Mouse (Mus musculus): ENCODE data around the gene Zswim4.
"Not testable (repeated sequence)": the region's sequence is repeated elsewhere in the genome, so short reads cannot be mapped to it uniquely, and the experiment has no call there.

Zswim4 gene

DNA sequence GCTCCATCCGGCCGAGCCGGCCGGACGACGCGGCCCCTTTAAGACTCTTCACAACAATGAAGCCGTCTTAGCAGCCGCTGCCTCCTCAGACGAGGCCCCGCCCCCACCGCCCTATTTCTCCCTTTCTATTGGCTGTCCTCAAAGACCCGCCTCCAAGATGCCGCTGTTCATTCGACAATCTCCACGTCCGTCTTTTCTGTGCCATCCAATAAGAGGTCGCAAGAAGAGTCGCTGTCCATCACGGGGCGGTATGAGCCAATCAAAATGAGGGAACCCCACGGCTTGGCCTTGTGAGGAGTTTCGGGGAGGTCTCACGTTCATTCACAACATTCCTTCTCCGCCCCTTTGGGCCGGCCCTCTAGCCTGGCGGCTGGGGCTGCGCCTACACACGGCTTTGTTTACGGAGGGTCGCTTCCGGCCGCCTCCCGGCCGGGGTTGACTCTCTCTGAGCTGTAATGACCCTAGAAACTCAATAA is at the start of gene Zswim4:
Gene Zswim4, minus strand, starts transcription at position 58 of the 476 bp plus-strand sequence.
- in situ Hi-C loops (cut with MboI, MseI): loop anchor here in 1 of 2 experiments (25.0 kb wide), 1 partner anchor 825 kb away; the partner anchor contains the start of genes Dhps, Fbxw9 and Gm5741

DNA sequence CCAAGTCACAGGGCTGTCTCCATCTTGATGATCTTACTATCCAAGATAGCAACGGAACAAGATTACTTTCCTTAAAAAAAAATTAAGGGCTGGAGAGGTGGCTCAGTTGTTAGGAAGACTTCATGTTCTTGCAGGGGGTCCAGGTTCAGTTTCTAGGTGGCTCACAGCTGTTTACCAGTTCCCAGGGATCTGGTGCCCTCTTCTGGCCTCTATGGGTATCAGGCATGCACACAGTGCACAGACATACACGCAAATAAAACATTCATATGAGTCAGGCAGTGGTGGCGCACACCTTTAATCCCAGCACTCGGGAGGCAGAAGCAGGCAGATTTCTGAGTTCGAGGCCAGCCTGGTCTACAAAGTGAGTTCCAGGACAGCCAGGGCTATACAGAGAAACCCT is 48.8 kb upstream of the Zswim4 start:
- in situ Hi-C loops (cut with MboI, MseI): not testable (repeated sequence)

DNA sequence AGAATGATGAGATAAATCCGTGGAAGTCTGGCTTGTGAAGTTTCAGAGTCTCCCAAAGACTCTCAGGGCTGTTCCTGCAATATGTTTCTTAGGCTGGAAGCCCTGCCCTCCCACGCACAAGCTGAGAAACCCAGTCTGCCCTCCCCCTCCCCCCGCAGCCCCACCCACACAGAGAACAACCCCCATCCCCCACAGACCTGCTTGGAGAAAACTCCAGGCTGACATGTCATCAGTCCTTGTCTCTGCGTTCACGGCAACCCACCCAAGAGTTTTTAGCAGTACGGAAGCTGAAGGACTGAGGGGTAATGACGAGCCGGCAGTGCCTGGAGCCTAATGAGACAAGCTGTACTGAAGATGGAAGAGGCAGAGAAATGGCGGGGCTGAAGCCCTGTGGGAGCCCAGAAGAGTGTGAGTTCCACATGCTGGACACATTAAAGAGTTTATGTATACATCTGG is 47.8 kb upstream of the Zswim4 start:
- in situ Hi-C loops (cut with MboI, MseI): no loop called here

DNA sequence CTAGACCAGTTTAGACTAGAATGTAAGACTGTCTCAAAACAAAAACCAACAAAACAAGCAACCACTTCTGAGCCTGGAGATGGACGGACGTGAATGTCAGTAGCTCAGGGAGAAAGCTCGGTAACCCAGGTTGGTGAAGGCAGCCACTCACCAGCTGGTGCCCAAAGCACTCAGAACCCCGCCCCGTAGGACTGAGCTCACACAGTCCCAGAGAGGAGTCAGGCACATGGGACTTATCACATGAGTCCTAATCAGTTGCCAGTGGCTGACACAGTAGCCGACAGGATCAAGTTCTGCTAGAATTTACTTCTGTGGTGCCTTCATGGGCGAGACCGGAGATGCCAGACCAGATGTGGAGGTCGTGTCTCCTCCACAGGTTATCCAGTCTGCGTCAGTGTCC is 43.9 kb upstream of the Zswim4 start:
- in situ Hi-C loops (cut with MboI, MseI): no loop called here

DNA sequence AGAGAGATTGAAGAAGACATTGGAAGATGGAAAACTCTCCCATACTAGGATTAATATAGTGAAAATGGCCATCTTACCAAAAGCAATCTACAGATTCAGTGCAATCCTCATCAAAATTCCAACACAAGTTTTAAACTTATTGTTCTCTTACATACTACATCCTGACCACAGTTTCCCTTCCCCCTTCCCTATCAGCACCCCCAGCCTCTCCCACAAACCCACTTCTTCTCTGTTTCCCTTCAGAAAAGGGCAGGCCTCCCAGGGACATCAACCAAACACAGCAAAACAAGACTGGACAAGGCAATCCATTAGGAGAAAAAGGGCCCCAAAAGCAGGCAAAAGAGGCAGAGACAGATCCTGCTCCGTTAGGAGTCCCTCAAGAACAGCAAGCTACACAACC is 39.6 kb upstream of the Zswim4 start:
- in situ Hi-C loops (cut with MboI, MseI): no loop called here

DNA sequence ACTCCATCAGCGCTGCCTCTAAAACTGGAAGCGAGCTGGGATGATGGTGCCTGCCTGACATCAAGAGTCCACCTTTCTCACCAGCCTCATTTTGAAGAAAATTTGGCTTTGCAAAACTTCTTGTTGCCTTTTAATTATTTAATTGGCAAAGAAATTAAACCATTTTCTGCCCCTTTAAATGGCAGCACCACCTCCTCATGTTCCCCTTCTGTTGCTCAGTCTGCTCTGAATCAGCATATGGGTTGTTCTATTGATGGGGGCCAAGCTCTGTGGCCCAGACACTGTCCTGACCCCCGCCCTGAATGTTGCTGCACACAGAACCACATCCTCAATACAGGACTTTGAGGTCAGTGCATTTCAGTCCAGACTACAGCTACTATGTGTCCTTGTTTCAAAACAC is 37.1 kb upstream of the Zswim4 start:
- in situ Hi-C loops (cut with MboI, MseI): no loop called here

DNA sequence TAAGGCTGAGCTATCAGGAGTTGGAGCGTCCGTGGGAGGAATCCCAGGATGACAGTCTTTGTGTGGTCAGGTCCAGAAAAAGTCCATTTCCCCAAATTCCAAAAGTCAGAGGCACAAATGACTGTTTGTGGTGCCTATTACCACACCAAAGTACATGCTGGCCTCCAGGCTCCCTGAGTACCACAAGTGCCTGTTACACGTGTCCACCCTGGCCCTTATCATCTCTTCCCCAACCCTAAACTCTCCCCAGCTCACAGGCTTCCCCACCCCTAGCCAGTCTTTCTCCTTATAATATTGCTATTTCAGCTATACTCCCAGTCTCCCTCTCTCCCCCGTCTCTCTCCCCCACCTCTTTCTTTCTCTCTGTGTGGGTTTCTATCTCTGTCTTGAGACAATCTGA is 35.4 kb upstream of the Zswim4 start:
- in situ Hi-C loops (cut with MboI, MseI): no loop called here

DNA sequence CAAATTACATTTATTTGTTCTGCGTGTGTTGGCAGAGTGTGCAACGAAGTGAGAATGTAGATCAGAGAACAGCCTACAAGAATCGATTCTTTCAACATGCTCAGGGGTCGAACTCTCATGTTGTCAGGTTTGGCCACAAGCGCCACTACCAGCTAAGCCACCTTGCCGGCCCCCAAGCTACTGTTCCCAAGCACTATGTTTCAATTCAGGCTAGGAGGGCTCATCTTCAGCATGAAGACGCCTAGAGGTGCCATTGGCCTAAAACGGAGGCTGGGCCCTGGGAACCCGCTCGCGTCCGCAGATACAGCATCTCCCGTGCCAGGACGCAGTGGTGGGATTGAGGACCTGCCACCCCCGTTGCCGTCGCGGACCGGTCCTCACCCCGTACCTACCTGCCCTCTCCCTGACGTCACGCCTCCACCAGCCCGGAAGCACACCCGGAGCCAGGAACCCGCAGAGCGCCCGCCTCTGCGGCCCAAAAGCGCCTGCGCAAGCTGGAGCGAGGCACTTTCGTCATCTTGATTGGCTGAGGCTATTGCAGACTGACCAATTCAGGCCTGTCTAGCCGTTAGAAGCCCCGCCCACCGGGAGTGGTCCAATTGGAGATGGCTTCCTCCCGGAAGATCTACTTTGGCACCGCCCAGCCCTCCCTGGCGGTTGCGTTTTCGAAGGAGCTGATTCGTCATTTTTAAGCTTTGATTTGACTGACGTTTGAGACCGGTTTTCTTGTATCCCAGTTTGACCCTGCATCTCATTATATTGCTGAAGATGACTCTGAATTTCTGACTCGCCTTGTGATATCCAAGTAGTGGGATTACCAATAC is 33.3 kb upstream of the Zswim4 start, which contains the start of gene Ccdc130:
Gene Ccdc130, minus strand, starts transcription at position 431 of the 824 bp plus-strand sequence.
- in situ Hi-C loops (cut with MboI, MseI): no loop called here

DNA sequence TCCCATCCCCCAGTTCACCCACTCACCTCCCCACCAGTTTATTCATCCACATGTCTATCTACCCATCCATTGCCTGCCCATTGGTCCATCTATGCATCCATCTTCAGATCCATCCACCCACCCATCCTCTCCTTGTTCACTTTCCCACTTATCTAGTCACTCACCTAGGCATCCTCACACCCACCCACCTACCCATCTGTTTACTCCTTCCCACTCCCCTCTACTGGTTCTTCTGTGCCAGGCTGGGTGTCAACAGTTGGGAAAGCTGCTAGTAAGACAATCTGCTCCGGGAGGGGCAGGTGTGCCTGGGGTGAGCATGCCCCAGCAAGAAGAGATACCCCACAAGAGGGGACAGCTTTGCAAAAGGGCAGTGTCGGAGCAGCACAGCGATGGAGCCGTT is 24.2 kb upstream of the Zswim4 start:
- in situ Hi-C loops (cut with MboI, MseI): no loop called here

DNA sequence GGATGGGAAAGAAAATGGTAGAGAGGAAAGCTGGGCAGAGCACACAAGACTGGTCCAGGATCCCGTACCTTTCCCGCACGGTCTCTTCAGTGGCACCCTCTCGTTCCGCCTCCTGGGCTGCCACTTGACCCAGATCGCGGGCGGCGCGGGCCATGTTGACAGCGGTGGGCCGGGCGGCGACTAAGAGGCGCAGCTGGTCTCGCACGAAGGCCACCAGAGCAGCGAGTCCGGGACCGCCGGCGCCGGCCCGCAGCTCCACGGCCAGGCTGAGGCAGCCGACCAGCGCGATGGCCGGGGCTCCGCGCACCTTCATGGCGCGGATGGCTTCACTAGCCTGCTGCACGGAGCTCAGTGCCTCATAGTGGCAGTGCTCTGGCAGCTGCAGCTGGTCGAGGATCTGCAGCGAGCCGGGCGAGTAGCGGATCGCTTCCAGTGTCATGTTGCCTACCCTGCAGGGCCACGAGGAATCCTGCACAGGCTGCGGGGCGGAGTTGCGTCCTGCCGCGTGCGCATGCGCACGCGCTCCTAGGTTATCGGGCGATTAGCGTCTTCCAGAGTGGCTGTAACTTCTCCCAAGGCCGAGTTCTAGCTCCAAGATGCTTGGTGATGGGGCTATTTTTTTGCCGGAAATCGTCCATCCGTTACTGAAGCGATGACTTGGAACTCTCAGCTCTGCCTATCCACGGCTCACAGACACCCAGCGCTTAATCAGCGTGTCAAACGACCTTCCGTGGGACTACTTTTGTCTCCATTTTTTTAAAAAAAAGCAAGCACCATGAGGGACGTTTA is 20.2 kb upstream of the Zswim4 start, which contains the start of gene Mri1:
Gene Mri1, minus strand, starts transcription at position 505 of the 789 bp plus-strand sequence.
- in situ Hi-C loops (cut with MboI, MseI): no loop called here

DNA sequence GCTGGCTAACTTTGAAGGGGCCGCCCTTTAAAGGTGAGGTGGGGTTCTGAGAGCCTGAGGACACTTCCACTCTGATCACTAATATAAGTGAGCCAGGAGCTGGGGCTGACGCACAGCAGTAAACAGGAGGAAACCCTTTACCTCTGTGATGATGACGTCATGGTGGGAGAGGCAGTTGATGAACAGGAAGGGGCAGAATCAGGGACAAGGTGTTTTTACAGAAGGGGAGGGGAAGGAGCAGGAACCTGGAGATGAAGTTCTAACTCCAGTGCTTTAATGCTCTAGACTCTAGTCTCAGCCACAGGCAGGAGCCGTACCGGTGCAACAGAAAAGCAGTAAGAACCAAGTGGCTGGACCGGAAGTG is 19.6 kb upstream of the Zswim4 start:
- in situ Hi-C loops (cut with MboI, MseI): no loop called here

DNA sequence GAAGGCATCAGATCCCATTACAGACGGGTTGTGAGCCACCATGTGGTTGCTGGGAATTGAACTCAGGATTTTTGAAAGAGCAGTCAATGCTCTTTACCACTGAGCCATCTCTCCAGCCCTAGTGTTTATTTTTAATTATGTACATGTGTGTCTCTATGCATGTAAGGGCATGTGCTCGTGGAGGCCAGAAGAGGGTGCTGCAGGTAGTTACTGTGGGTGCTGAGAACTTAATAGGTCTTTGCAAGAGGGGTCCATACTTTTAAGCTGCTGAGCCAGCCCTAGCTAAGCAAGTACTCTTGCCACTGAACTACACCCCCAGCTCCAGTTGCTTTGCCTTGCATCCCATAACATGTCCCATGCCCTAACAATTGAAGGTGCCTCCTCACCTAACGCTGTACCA is 19.0 kb upstream of the Zswim4 start:
- in situ Hi-C loops (cut with MboI, MseI): no loop called here

DNA sequence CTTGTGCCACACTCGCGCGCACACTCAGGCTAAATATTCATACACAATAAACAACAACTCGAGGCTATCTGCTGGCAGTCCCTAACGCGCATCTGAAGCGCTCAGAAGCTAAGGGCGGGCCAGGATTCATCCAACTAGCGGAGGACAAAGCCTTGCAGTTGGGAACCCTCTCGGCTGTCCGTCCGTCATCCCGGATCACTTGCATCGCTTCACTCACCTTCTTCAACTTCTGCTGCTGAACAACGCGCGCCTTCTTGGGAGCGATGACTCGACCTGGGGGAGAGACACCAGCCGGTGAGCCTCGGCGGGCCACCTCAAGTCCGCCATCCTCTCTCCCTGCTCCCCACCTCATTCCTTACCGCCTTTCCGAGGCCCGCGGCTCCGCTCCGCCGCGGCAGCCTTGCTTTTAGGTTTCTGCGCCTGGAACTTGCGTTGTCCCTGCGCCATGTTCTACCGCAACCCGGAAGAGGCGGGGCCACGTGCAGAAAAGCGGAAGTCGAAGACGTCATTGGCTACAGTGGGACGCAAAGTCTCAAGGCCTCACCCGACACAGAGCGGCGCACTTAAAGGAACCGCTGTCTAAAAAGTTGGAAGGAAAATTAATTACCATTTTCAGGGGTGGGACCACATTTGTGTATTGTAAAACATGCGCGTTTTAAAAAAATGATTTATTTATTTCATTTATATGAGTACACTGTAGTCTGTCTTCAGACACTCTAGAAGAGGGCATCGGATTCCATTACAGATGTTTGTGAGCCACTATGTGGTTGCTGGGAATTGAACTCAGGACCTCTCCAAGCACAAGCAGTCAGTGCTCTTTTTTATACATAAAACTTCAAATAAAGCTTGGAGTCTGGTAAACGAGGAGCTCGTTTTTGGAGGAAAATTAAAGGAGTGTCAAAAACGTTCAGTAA is 12.7 kb upstream of the Zswim4 start, which contains the start of gene D8Ertd738e:
Gene D8Ertd738e, minus strand, starts transcription at position 463 of the 914 bp plus-strand sequence.
- in situ Hi-C loops (cut with MboI, MseI): loop anchor here in 1 of 2 experiments (25.0 kb wide), 1 partner anchor 813 kb away; the partner anchor contains the start of genes Dhps, Fbxw9 and Gm5741

DNA sequence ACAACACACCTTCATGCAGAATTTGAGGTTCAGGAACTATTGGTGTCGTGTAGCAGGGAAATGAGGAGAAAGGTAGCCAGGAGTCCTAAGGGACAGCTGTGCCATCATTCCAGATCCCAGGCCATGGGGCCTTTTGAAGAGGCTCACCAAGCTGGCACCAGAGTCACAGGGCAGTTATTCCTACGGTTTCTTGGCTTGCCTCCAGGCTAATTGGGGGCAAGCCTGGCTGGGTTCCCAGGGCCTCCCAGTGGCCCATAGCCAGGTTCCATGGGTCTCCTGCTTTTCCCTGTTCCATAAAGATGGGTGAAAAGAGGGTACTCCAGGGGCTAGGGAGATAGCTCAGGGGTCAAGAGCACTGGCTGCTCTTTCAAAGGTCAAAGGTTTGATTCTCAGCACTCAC is 5.0 kb upstream of the Zswim4 start:
- in situ Hi-C loops (cut with MboI, MseI): loop anchor here in 1 of 2 experiments (25.0 kb wide), 1 partner anchor 820 kb away; the partner anchor contains the start of genes Dhps, Fbxw9 and Gm5741

DNA sequence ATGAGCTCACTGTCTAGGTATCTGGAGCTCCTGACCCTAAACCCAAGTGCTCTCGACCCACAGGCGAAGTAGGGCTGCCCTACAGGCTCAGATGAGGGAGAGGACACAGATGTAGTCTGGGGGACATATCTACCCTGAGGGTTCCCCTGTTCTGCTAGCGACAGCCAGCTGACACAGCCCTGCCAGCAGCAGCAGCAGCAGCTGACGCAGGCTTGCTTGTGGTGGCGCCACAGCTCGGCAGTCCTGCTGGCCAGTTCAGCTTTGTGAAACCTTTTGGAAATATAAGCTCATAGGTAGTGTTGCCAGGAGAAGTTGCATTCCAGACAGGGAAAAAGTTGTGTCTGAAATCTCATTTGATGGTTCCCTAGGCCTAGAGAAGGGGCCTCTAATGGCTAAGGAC is 4.3 kb upstream of the Zswim4 start:
- in situ Hi-C loops (cut with MboI, MseI): loop anchor here in 1 of 2 experiments (25.0 kb wide), 1 partner anchor 821 kb away; the partner anchor contains the start of genes Dhps, Fbxw9 and Gm5741

DNA sequence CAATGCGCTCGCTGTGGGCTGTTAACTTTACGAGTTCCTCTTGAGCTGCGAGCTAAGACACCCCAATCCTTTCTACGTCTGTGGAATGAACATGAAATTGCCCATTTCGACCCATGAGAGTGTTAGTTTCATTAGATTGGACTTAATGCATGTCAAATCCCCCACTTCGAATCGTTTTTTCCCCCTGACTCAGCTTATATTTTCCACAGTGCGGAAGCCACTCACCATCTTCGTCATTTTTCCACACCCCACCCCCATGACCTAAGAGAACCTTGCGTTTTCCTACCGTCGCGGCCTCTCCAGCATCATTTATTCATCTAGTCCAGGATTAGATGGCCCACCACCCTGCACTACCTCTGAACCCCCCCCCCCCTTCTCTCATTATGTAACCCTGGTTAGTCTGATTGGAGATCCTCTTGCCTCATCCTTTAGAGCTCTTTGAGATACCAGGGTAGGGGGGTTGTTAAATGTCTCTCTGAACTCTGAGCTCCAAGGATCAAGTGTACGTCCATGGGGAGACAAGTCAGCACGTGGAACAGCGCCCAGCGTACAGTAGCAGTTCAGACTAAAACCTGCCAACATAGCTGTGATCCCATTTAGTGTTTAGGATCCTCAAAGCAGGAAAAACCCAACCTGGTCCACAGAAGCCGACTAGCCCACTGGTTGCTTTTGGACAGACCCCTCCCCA is 831 bp upstream of the Zswim4 start:
- in situ Hi-C loops (cut with MboI, MseI): loop anchor here in 1 of 2 experiments (25.0 kb wide), 1 partner anchor 825 kb away; the partner anchor contains the start of genes Dhps, Fbxw9 and Gm5741

DNA sequence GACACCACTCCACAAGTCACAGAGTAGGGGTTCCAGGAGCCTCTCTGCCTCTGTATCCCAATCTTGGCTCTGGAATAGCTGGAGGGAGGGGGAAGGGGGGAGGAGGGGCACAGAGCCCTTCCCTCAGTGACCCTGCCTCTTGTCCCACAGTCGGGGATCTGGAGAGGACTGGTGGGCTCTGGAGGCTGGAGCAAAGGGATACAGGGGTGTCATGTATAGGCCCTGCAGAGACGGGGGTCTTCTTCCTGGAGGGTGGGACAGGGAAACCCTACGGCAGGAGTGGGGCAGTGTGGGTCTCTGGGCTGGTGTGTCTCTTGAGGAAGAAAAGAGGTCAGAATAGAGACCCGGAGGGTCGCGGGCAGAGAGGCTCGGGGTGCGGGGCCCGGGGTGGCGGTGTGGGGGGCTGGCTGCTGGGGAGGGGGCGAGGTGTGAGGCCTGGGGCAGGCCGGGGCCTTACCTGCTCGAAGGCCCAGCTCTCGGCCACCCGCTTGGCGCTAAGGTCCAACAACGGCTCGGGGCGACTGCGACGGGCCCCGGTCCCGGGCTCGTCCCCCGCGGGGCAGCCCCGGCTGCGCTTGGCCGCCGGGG is 351 bp downstream of the Zswim4 start:
- in situ Hi-C loops (cut with MboI, MseI): loop anchor here in 1 of 2 experiments (25.0 kb wide), 1 partner anchor 826 kb away; the partner anchor contains the start of genes Dhps, Fbxw9 and Gm5741

DNA sequence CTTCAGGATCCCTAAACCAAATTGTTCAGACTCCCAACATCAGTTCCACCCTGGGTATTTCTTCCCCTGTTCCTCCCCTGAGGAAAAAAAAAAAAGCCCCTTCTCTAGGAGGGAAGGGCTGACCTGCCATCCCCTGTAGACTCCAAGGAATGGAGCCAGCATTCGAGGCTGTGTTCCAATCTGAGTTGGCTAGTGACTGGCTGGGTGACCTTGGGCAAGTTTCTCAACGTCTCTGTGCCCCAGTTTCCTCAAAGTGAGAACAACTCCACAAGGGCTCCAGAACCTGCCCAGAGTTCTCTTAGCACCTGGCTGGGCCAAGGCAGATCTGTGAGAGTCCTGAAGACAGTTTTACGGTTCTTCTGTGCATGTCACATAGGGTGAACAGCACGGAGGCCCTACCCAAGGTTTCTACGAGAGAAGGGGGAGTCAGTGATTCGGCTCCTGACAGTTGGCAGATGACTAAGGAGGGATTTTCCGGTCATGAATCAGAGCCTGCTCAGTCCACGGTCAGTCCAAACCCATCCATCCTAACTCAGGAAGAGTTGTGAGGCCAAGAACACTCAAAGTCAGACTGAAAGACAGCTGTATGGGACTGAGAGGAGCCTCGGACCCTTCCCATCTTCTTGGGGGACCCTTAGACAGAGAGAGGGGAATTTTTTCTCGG is 977 bp downstream of the Zswim4 start:
- in situ Hi-C loops (cut with MboI, MseI): loop anchor here in 1 of 2 experiments (25.0 kb wide), 1 partner anchor 826 kb away; the partner anchor contains the start of genes Dhps, Fbxw9 and Gm5741

DNA sequence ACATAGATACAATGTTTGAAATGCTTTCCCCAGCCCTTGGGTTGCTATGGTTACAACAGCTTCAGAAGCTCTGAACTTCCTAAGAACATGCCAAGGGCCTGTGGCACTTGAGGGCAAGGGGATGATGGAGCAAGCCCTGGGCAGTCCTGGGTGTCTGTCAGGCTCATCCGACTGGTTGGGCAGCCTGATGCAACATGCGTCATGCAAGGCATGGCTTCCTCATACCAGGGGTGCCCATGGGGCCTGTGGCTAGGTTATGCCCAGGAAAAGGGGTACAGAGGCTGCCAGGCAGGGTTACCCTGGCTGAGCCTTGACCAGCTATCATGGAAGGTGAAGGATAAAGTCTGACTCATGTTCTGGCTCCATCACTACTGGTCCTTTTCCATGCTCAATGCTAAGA is 3.8 kb downstream of the Zswim4 start:
- in situ Hi-C loops (cut with MboI, MseI): loop anchor here in 1 of 2 experiments (25.0 kb wide), 1 partner anchor 829 kb away; the partner anchor contains the start of genes Dhps, Fbxw9 and Gm5741

All from T-helper 17 cell (primary cell).